Mouse (Mus musculus) neutrophil, adult 5-6 weeks (primary cell): ENCODE measurements around the gene Tlr4. TPM values are rescaled to one million over a fixed set of nuclear protein-coding genes. Genes with fewer than 3 reads are reported as not detected.

Source experiments
- ATAC-seq: fragments of 151-379, 151-347 bp; 2 replicates; pipeline ENCODE4 v1.8.0; 2017; ENCODE audit warnings: mild to moderate bottlenecking, moderate TSS enrichment; ENCODE audit not compliant: insufficient number of reproducible peaks, poor library complexity, low FRiP score, severe bottlenecking; ENCODE audit errors: extremely low read depth
- total RNA-seq: library from RNA; stranded (forward); fragments of 200-1000 nt; gene quantifications from 2 replicates; pipeline ENCODE4 v1.2.3, GENCODE M21; 2017

Gene Tlr4
- total RNA-seq, 1 experiment from 2014 or later: 60.4 TPM

GRCm38 (mm10) chr4:66883264-66883663, 55.9 kb downstream of the Tlr4 start:
- no peak for ATAC-seq

- no peak for ATAC-seq
Observed at GRCm38 (mm10) chr4:66894547-66894946, 67.2 kb downstream of the Tlr4 start.

- ATAC-seq: no peak
Observed at GRCm38 (mm10) chr4:66894981-66895380, 67.6 kb downstream of the Tlr4 start.

GRCm38 (mm10) chr4:66900126-66900525, 72.7 kb downstream of the Tlr4 start:
- ATAC-seq: no peak

GRCm38 (mm10) chr4:66901498-66901897, 74.1 kb downstream of the Tlr4 start:
- ATAC-seq: no peak

- ATAC-seq: no peak
Observed at GRCm38 (mm10) chr4:66908376-66908775, 81.0 kb downstream of the Tlr4 start.

- no peak for ATAC-seq
Observed at GRCm38 (mm10) chr4:66919630-66920372, 92.4 kb downstream of the Tlr4 start.

GRCm38 (mm10) chr4:66923616-66924276, 96.4 kb downstream of the Tlr4 start:
- ATAC-seq: no peak

- ATAC-seq: no peak
Observed at GRCm38 (mm10) chr4:66926066-66926465, 98.7 kb downstream of the Tlr4 start.

- no peak for ATAC-seq
Observed at GRCm38 (mm10) chr4:66927537-66928088, 100.2 kb downstream of the Tlr4 start.

- ATAC-seq: no peak
Observed at GRCm38 (mm10) chr4:66938489-66939061, 111.2 kb downstream of the Tlr4 start.

- ATAC-seq: no peak
Observed at GRCm38 (mm10) chr4:66941894-66942293, 114.5 kb downstream of the Tlr4 start.

- ATAC-seq: no peak
Observed at GRCm38 (mm10) chr4:66943699-66944098, 116.3 kb downstream of the Tlr4 start.

- no peak for ATAC-seq
Observed at GRCm38 (mm10) chr4:66947657-66948056, 120.3 kb downstream of the Tlr4 start.

- ATAC-seq: no peak
Observed at GRCm38 (mm10) chr4:66974918-66975317, 147.5 kb downstream of the Tlr4 start.
